Mouse (Mus musculus): ENCODE results near the gene Cers1. TPM values are rescaled to one million over a fixed set of nuclear protein-coding genes. Genes with fewer than 3 reads are reported as not detected.
A peak's percentile ranks its signal among the peaks of the same experiment; 100 is the strongest.

Cers1 gene
- total and polyA plus RNA-seq, 3 experiments, result 5.0 to 7.7 TPM; not detected in 1

DNA sequence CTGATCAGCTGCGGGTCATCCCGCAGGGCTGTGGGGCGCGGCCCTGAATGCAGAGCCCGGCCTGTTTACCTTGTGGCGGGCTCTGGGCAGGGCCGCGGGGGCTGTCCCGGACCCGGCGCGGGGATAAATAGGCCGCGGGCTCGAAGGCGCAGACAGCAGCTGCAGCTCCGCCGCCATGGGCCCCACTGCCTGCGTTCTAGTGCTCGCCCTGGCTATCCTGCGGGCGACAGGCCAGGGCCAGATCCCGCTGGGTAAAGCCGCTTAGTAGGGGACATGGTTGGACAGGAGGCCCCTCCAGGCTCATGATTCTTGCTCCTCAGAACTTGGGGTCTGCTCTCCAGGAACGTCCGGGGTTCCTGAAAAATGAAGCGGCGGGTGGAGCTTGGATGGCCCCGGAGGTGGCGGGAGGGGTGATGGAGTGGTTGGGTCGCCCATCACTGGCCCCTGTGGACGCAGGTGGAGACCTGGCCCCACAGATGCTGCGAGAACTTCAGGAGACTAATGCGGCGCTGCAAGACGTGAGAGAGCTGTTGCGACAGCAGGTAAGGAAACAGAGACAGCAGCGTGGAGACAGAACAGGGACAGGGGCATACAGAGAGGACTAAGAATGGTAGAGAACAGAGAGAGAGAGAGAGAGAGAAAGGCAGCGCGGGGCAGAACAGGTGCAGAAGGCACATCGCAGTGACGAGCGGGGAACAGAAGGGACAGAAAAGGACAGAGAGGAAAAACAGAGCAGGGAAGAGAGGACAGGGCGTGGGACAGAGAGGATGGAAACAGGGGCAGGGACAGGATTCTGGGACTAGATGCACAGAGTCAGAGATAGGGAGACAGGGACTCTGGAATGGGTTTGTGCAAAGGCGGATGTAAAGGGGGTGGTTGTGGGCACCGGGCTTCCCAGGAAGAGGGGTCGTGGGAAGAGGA, 58.1 kb downstream of the Cers1 start, which contains the start of gene Comp:
Comp (plus strand) TSS at position 162 of the 921 bp plus-strand sequence.
- H3K9ac ChIP-seq (ENCODE audit: control insufficient read depth, low read depth, low read length, poor library complexity, severe bottlenecking), result peak within 1 kb of the TSS; percentile 56

DNA sequence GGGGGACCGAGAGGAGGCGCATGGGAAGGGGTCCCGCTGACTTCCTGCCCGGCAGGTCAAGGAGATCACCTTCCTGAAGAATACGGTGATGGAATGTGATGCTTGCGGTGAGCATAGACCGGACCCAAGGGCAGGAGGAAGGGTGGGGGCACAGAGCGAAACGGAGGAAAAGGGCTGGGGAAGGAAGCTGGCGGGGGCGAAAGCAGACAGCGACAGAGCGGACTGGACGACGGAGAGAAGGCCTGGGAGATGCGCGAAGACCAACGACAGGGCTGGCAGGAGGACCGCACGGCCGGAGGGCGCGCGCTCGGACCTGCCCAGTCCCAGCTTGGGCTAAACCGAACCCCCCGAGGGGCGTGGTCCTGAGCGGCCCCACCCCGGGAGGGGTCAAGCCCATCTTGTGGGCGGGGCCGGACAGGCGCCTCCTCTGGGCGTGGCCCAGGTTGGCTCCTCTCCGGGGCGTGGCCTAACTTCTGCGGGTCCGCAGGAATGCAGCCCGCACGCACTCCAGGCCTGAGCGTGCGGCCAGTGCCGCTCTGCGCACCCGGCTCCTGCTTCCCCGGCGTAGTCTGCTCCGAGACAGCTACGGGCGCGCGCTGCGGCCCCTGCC, 58.8 kb downstream of the Cers1 start:
- peak overlapping the region; percentile 56 for H3K9ac ChIP-seq (ENCODE audit: control insufficient read depth, low read depth, low read length, poor library complexity, severe bottlenecking)
- H3K36me3 ChIP-seq (ENCODE audit: control insufficient read depth in 1 of 2, insufficient read depth in 2 of 2, low read length in 2 of 2), result no peaks in the 10 kb centered on the region
- DNase-seq (ENCODE audit: low read depth, low spot score), result peak; percentile 82
- peaks cover 0 to 8% of the 10 kb centered on the region in 2 experiments; a peak in 2 of 4 replicates for H3K4me1 ChIP-seq (ENCODE audit: control insufficient read depth in 1 of 2, insufficient read depth in 2 of 2, low read length in 2 of 2)
- no peaks in the 10 kb centered on the region for H3K9me3 ChIP-seq (replicated peaks; ENCODE audit: insufficient read depth, low read length)
- TF ChIP-seq POLR2A (IDR thresholded peaks at IDR 0.05; ENCODE audit: control insufficient read depth in 1 of 2, insufficient read depth in 1 of 2, low read depth in 1 of 2, low read length in 2 of 2, poor library complexity in 1 of 2) (peak in 1 of 2 experiments; percentile 33; a peak in 1 of 4 replicates), HCFC1 (IDR thresholded peaks at IDR 0.05; ENCODE audit: low read depth, low read length) (no peak), MXI1 (IDR thresholded peaks at IDR 0.05; ENCODE audit: low read depth, low read length) (0 out of 2 replicates have a peak, but pooled peaks have one; percentile 19)
- H3K27ac ChIP-seq (ENCODE audit: control insufficient read depth, low read depth, low read length), result no peak overlapping the region
- no peaks in the 10 kb centered on the region for H3K79me2 ChIP-seq (ENCODE audit: control insufficient read depth, insufficient read depth, low read length, poor library complexity)
- H3K27me3 ChIP-seq (ENCODE audit: control insufficient read depth in 1 of 2, insufficient read depth in 2 of 2, low read length in 2 of 2), result no peaks in the 10 kb centered on the region
- peak overlapping the region; percentile 73 to 83 for H3K4me3 ChIP-seq (ENCODE audit: control insufficient read depth in 1 of 2, insufficient read depth in 1 of 2, low read depth in 2 of 2, low read length in 2 of 2)

More for the DNA sequence above, 58.1 kb downstream of the Cers1 start, which contains the start of gene Comp:
- Histone ChIP-seq H3K4me3 (ENCODE audit: control insufficient read depth in 1 of 2, insufficient read depth in 1 of 2, low read depth in 2 of 2, low read length in 2 of 2) (peak within 1 kb of the TSS; percentile 73 to 83), H3K27me3 (ENCODE audit: control insufficient read depth in 1 of 2, insufficient read depth in 2 of 2, low read length in 2 of 2) (no peaks in the 10 kb centered on the region), H3K27ac (ENCODE audit: control insufficient read depth, low read depth, low read length) (no peak within 1 kb of the TSS), H3K36me3 (ENCODE audit: control insufficient read depth in 1 of 2, insufficient read depth in 2 of 2, low read length in 2 of 2) (no peaks in the 10 kb centered on the region), H3K9me3 (replicated peaks; ENCODE audit: insufficient read depth, low read length) (no peaks in the 10 kb centered on the region), H3K79me2 (ENCODE audit: control insufficient read depth, insufficient read depth, low read length, poor library complexity) (no peaks in the 10 kb centered on the region), H3K4me1 (ENCODE audit: control insufficient read depth in 1 of 2, insufficient read depth in 2 of 2, low read length in 2 of 2) (peaks cover 0 to 8% of the 10 kb centered on the region in 2 experiments; a peak in 2 of 4 replicates)
- DNase-seq (ENCODE audit: low read depth, low spot score), result no peak
- no peak for TF ChIP-seq E2F4 (IDR thresholded peaks at IDR 0.05; ENCODE audit: borderline replicate concordance, low read depth, low read length)

DNA sequence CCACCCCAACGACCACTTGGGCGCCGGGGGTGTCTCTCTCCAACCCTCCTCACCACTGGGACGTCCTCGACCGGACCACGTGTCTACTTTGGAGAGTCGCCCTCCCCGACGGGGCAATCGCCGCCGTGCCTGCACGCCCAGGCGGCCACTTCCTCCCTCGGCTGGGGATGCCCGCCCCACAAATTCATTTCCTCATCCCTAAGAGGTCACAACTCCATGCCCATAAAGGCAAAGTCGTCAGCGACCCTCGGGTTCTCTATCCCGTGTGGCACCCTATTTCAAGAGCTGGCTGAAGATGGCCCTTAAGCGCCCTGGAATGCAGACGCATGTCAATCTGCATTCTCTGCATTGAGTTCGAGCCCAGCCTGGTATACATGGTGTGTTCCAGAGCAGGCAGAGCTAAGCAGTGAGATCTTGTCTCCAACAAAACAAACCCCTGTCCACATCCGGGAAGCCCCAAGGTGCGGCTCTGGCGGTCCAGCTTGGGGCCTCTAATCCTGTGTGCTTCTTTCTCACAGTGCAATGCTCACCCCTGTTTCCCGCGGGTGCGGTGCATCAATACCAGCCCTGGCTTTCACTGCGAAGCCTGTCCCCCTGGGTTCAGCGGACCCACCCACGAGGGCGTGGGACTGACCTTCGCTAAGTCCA, 59.8 kb downstream of the Cers1 start:
- Histone ChIP-seq H3K4me3 (ENCODE audit: control insufficient read depth in 1 of 2, insufficient read depth in 1 of 2, low read depth in 2 of 2, low read length in 2 of 2) (no peak overlapping the region), H3K9ac (ENCODE audit: control insufficient read depth, low read depth, low read length, poor library complexity, severe bottlenecking) (no peak overlapping the region), H3K36me3 (ENCODE audit: control insufficient read depth in 1 of 2, insufficient read depth in 2 of 2, low read length in 2 of 2) (no peaks in the 10 kb centered on the region), H3K27me3 (ENCODE audit: control insufficient read depth in 1 of 2, insufficient read depth in 2 of 2, low read length in 2 of 2) (no peaks in the 10 kb centered on the region), H3K27ac (ENCODE audit: control insufficient read depth, low read depth, low read length) (no peak overlapping the region), H3K4me1 (ENCODE audit: control insufficient read depth in 1 of 2, insufficient read depth in 2 of 2, low read length in 2 of 2) (peaks cover 0 to 8% of the 10 kb centered on the region in 2 experiments; a peak in 2 of 4 replicates), H3K79me2 (ENCODE audit: control insufficient read depth, insufficient read depth, low read length, poor library complexity) (no peaks in the 10 kb centered on the region), H3K9me3 (replicated peaks; ENCODE audit: insufficient read depth, low read length) (no peaks in the 10 kb centered on the region)
- no peak for TF ChIP-seq POLR2AphosphoS2 (IDR thresholded peaks at IDR 0.05; ENCODE audit: low read length)
- no peak for TF ChIP-seq NRF1 (IDR thresholded peaks at IDR 0.05; ENCODE audit: insufficient read depth, low read depth, low read length, poor library complexity, severe bottlenecking)
- no peak for TF ChIP-seq E2F4 (IDR thresholded peaks at IDR 0.05; ENCODE audit: borderline replicate concordance, low read depth, low read length)
- TF ChIP-seq ETS1 (IDR thresholded peaks at IDR 0.05; ENCODE audit: low read depth, low read length), result no peak
- TF ChIP-seq NELFE (IDR thresholded peaks at IDR 0.05; ENCODE audit: low read depth, low read length), result no peak
- no peak for TF ChIP-seq JUND (IDR thresholded peaks at IDR 0.05; ENCODE audit: low read depth, low read length)
- TF ChIP-seq CHD1 (IDR thresholded peaks at IDR 0.05; ENCODE audit: low read depth, low read length), result no peak
- no peak for TF ChIP-seq UBTF (IDR thresholded peaks at IDR 0.05; ENCODE audit: borderline replicate concordance, insufficient read depth, low read depth, low read length)
- TF ChIP-seq USF1 (IDR thresholded peaks at IDR 0.05; ENCODE audit: low read depth, low read length), result no peak
- TF ChIP-seq TAL1 (IDR thresholded peaks at IDR 0.05; ENCODE audit: low read length), result no peak
- no peak for TF ChIP-seq HCFC1 (IDR thresholded peaks at IDR 0.05; ENCODE audit: low read depth, low read length)
- TF ChIP-seq KAT2A (conservative IDR thresholded peaks at IDR 0.05; ENCODE audit: low read depth, low read length), result no peak
- TF ChIP-seq RAD21 (IDR thresholded peaks at IDR 0.05; ENCODE audit: low read depth, low read length), result no peak
- no peak for TF ChIP-seq POLR2AphosphoS5 (IDR thresholded peaks at IDR 0.05; ENCODE audit: borderline replicate concordance, low read depth, low read length)
- no peak for TF ChIP-seq MXI1 (IDR thresholded peaks at IDR 0.05; ENCODE audit: low read depth, low read length)
- no peak for TF ChIP-seq BHLHE40 (IDR thresholded peaks at IDR 0.05; ENCODE audit: borderline replicate concordance, low read depth, low read length)
- no peak for TF ChIP-seq RCOR1 (IDR thresholded peaks at IDR 0.05; ENCODE audit: low read depth, low read length)
- TF ChIP-seq ZKSCAN1 (IDR thresholded peaks at IDR 0.05; ENCODE audit: low read depth, low read length), result no peak
- TF ChIP-seq MYB (IDR thresholded peaks at IDR 0.05; ENCODE audit: low read depth, low read length), result no peak
- TF ChIP-seq MAZ (IDR thresholded peaks at IDR 0.05; ENCODE audit: low read depth, low read length), result no peak
- no peak for DNase-seq (ENCODE audit: low read depth, low spot score)

All from MEL (cell line).